Mouse (Mus musculus) midbrain, embryonic 12.5 days (tissue): ENCODE data around the gene Rnf26. TPM values are rescaled to one million over a fixed set of nuclear protein-coding genes. Genes with fewer than 3 reads are reported as not detected.

ENCODE experiments used
- ATAC-seq: fragments of 200-750 bp; cut with Nextera tagmentation; 2 replicates; pipeline ENCODE4 v1.8.0; 2017; ENCODE audit warnings: low read depth, moderate TSS enrichment, moderate library complexity; ENCODE audit not compliant: low FRiP score
- H3K27ac ChIP-seq: fragments of 300-500 bp; sonication (generic); replicated peaks from 2 replicates; pipeline ENCODE4 v1.5.1; 2016; ENCODE audit warnings: mild to moderate bottlenecking
- H3K27me3 ChIP-seq: fragments of 300-500 bp; sonication (generic); 2 replicates; pipeline ENCODE4 v1.6.1; 2016; ENCODE audit warnings: mild to moderate bottlenecking
- H3K36me3 ChIP-seq: fragments of 300-500 bp; sonication (generic); 2 replicates; pipeline ENCODE4 v1.6.1; 2016
- H3K4me1 ChIP-seq: fragments of 300-500 bp; sonication (generic); 2 replicates; pipeline ENCODE4 v1.6.1; 2016
- H3K4me2 ChIP-seq: fragments of 300-500 bp; sonication (generic); replicated peaks from 2 replicates; pipeline ENCODE4 v1.6.1; 2016; ENCODE audit warnings: mild to moderate bottlenecking, moderate library complexity
- H3K4me3 ChIP-seq: fragments of 300-500 bp; sonication (generic); 2 replicates; pipeline ENCODE4 v1.5.1; 2016; ENCODE audit warnings: mild to moderate bottlenecking
- H3K9ac ChIP-seq: fragments of 300-500 bp; sonication (generic); replicated peaks from 2 replicates; pipeline ENCODE4 v1.6.1; 2016; ENCODE audit warnings: mild to moderate bottlenecking, moderate library complexity
- H3K9me3 ChIP-seq: fragments of 300-500 bp; sonication (generic); 2 replicates; pipeline ENCODE4 v1.6.1; 2016; ENCODE audit warnings: mild to moderate bottlenecking
- WGBS: fragments of 180-500 bp; shearing (Covaris S2); methylation state at CpG from one replicate; pipeline ENCODE4 v1.1.7; 2016; 5-methylcytosine and 5-hydroxymethylcytosine counted together
- polyA plus RNA-seq: library from polyadenylated mRNA; unstranded; fragments of >200 nt; fragmentation: Nextera tagmentation; extraction: Ambion mirVana; gene quantifications from 2 replicates; pipeline ENCODE4 v1.2.1, GENCODE M21; 2016

Gene Rnf26
- polyA plus RNA-seq, 1 experiment from 2014 or later: 64.2 TPM

DNA sequence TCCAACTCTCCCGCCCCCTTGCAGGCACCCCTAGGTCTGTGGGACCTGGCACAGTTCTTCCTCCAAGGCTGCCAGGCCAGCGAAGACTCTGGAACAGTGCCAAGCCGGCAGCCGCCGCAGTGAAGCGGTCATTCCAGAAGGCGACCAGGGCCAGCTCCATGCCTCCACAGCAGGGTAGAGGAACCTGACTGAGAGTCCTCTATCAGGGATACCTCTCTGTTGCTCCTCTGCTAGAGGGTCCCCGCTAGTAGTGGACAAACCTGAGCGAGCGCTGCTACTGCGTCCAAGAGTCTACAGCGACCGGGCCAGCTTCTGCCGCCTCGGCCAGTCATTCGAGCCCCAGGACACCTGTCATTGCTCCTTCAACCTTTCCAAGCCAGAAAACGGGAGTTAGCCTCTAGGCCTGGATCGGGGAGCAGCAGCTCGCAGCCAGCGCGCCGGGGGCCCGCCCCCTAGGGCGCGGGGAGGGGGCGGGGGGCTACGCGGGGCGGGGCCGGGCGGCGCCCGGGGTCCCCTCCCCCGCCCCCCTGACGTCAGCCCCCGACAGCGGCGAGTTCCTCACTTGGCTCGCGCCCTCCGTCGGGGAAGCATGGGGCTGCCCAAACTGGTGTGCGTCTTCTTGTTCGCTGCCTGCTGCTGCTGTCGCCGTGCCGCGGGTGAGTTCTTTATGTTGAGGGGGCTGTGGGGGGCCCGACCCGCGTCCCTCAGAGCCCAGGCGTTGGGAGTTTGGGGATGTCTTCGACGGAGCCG, 21.0 kb upstream of the Rnf26 start, which contains the start of gene Mcam:
Gene Mcam, plus strand, starts transcription at position 369 of the 750 bp plus-strand sequence.
- ATAC-seq: 0 out of 2 replicates have a peak, but pooled peaks have one; percentile 12
- Histone ChIP-seq H3K4me3 (peak within 1 kb of the TSS; percentile 48), H3K9ac (peak within 1 kb of the TSS; percentile 57), H3K9me3 (no peaks in the 10 kb centered on the region), H3K4me2 (peak within 1 kb of the TSS; percentile 67), H3K36me3 (no peaks in the 10 kb centered on the region), H3K4me1 (peaks cover 58% of the 10 kb centered on the region), H3K27ac (no peak within 1 kb of the TSS), H3K27me3 (peaks cover 73% of the 10 kb centered on the region)
- 1% methylated on average over 40 of the region's 55 CpGs for WGBS

DNA sequence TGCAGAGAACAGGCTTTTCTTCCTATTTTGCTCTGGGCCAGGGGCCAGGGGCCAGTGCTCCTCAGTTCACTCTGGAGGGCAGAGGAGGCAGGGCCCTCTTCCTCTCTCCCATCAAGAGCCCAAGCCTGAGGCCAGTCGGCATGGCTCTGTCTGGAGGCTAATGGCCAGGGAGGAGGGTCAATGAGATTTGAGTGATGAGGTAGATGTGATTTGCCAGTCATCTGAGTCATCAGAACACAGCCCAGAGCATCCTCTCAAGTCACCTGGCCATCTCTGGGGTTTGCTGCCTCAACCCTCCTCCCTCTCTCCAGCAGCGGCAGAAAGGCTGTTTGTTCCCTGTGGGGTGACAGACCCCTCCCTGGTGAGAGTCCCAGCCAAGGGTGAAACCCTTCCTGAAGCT, 20.0 kb upstream of the Rnf26 start:
- Histone ChIP-seq H3K4me1 (peaks cover 58% of the 10 kb centered on the region), H3K4me2 (peak overlapping the region; percentile 67), H3K27me3 (peaks cover 81% of the 10 kb centered on the region), H3K4me3 (peak overlapping the region; percentile 48; the same call in 1 of the 2 replicates), H3K27ac (no peak overlapping the region), H3K36me3 (no peaks in the 10 kb centered on the region), H3K9ac (0 out of 2 replicates have a peak overlapping the region, but pooled peaks have one; percentile 6), H3K9me3 (no peaks in the 10 kb centered on the region)
- no peak for ATAC-seq
- WGBS: 30% methylated on average over 2 of the region's 2 CpGs

GRCm38 (mm10) chr9:44132200-44132599, 18.9 kb upstream of the Rnf26 start:
- no peak overlapping the region for H3K4me3 ChIP-seq
- 58% methylated on average over 5 of the region's 5 CpGs for WGBS
- H3K4me2 ChIP-seq: no peak overlapping the region
- H3K36me3 ChIP-seq: no peaks in the 10 kb centered on the region
- H3K27me3 ChIP-seq: peaks cover 81% of the 10 kb centered on the region
- ATAC-seq: no peak
- H3K9me3 ChIP-seq: no peaks in the 10 kb centered on the region
- H3K9ac ChIP-seq: no peak overlapping the region
- peaks cover 58% of the 10 kb centered on the region for H3K4me1 ChIP-seq
- no peak overlapping the region for H3K27ac ChIP-seq

DNA sequence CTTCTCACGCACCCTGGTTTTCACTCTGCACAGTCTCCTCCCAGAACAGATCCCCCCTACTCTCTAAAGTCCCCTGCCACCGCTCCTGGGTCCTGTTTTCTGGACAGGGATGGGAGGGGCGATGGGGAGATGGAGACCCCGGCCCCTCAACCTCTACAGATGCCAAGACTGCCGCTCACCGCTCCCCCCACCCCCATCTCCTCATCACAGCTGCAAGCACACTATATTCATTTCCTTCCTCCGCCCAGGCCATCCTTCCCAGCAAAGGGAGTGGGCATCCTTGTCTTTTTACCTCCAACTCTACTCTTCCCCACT, 17.9 kb upstream of the Rnf26 start:
- Histone ChIP-seq H3K36me3 (no peaks in the 10 kb centered on the region), H3K27ac (no peak overlapping the region), H3K4me3 (no peak overlapping the region), H3K27me3 (peaks cover 73% of the 10 kb centered on the region), H3K9ac (no peak overlapping the region), H3K9me3 (no peaks in the 10 kb centered on the region), H3K4me1 (peaks cover 57% of the 10 kb centered on the region), H3K4me2 (peak overlapping the region; percentile 66; the same call in 1 of the 2 replicates)
- no peak for ATAC-seq
- 30% methylated on average over 7 of the region's 7 CpGs for WGBS

DNA sequence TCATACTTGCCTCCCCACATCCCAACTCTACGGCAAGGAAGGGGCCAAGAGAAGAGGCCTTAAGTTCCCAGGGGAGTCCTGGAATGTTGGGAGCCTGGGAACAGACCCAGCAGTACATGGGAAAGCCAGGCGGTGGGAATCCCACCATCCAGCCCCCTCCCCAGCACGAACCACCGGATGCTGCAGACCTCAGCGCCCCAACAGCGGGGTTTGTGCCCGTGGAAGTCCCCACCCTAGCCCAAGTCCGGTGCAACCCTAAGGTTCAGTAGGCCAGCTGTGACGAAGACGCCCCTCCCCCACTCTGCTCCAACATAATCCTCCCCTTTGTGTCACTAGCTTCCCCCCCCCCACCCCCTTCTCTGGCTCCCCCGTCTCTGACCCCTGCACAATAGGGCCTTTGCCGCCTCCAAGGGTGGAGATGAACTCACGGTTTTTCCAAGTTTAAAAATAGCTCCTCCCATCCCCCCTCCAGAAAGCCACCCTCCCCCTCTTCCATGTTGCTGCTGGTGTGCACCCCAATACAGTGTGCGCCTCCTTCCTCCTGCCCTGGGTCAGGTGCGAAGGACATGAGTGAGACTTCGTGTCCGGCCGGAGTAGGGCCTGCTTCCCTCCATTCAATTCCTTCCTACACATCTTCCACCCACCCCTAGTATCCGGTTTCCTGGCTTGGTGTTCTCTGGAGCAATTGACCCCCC, 17.4 kb upstream of the Rnf26 start:
- peak overlapping the region; percentile 11; the same call in 1 of the 2 replicates for H3K27ac ChIP-seq
- ATAC-seq: peak; percentile 47; the same call in 1 of the 2 replicates
- peak overlapping the region; percentile 66 for H3K4me2 ChIP-seq
- 9% methylated on average over 19 of the region's 19 CpGs for WGBS
- peaks cover 68% of the 10 kb centered on the region for H3K27me3 ChIP-seq
- H3K4me3 ChIP-seq: peak overlapping the region; percentile 42; the same call in 1 of the 2 replicates
- peaks cover 52% of the 10 kb centered on the region for H3K4me1 ChIP-seq
- peak overlapping the region; percentile 62 for H3K9ac ChIP-seq
- no peaks in the 10 kb centered on the region for H3K36me3 ChIP-seq
- H3K9me3 ChIP-seq: no peaks in the 10 kb centered on the region

DNA sequence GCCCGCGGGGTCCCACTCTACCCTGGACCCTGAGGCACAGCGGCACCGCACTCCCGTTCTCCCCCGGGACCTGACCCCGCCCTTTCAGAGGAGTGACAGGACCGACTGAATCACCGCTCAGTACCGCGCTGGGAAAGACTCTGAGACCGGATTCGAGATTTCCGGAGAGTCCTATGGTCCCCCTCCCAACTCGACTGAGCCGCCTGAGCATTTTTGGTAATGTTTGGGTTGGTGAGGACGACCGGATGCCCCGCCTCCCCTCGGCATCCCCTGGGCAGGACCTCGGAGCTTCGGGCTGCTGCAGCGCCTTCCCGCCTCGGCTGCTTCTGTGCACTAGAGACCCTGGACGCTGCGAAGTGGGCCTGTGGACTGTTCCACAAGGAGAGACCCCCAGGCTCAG, 16.7 kb upstream of the Rnf26 start:
- peak; percentile 51 for ATAC-seq
- Histone ChIP-seq H3K4me2 (peak overlapping the region; percentile 66), H3K4me3 (peak overlapping the region; percentile 42), H3K36me3 (no peaks in the 10 kb centered on the region), H3K4me1 (peaks cover 46% of the 10 kb centered on the region), H3K27me3 (peaks cover 61% of the 10 kb centered on the region), H3K9ac (peak overlapping the region; percentile 62), H3K9me3 (no peaks in the 10 kb centered on the region), H3K27ac (0 out of 2 replicates have a peak overlapping the region, but pooled peaks have one; percentile 11)
- under 1% methylated on average over 27 of the region's 27 CpGs for WGBS

DNA sequence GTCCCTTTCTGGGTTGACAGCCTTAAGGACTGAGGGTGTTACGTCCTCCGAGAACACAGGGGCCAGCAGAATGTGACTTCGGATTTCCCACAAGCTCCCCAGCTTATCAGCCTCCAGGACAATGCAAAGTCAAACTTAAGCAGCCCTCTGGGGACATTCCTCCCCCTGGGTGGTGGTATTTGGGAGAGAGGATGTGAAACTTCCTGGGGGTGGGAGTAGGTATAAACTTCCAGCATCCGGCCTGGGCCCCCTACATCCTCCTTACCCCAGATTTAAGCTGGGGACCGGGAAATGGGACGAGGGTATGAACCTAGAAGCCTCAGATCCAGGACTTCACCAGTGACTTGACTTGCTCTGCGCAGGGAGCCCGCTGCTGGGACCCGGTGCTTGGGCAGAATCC, 16.3 kb upstream of the Rnf26 start:
- Histone ChIP-seq H3K9ac (peak overlapping the region; percentile 62), H3K27me3 (peaks cover 57% of the 10 kb centered on the region), H3K36me3 (no peaks in the 10 kb centered on the region), H3K27ac (0 out of 2 replicates have a peak overlapping the region, but pooled peaks have one; percentile 11), H3K4me3 (peak overlapping the region; percentile 42), H3K9me3 (no peaks in the 10 kb centered on the region), H3K4me2 (peak overlapping the region; percentile 66), H3K4me1 (peaks cover 41% of the 10 kb centered on the region)
- WGBS: 6% methylated on average over 9 of the region's 9 CpGs
- no peak for ATAC-seq

GRCm38 (mm10) chr9:44127351-44127801, 14.1 kb upstream of the Rnf26 start:
- H3K27ac ChIP-seq: no peak overlapping the region
- no peaks in the 10 kb centered on the region for H3K36me3 ChIP-seq
- no peak for ATAC-seq
- H3K9ac ChIP-seq: no peak overlapping the region
- H3K9me3 ChIP-seq: no peaks in the 10 kb centered on the region
- 39% methylated on average over 3 of the region's 3 CpGs for WGBS
- H3K4me2 ChIP-seq: no peak overlapping the region
- H3K27me3 ChIP-seq: peaks cover 35% of the 10 kb centered on the region
- no peak overlapping the region for H3K4me3 ChIP-seq
- peaks cover 25% of the 10 kb centered on the region for H3K4me1 ChIP-seq

DNA sequence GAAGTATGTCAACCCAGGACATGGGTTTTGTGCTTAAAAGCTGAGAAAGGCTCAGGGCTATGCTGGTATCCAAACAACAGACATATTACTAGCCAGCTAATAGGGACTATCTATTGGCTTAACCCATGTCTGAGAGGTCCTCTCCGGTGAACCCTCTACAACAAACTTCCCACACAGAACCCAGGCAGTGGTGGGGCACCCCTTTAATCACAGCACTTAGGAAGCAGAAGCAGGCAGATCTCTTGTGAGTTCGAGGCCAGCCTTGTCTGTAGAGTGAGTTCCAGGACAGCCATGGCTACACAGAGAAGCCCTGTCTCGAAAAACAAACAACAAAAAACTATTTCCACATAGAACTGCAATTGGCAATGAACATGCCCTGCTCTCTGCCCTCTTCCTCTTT, 13.4 kb upstream of the Rnf26 start:
- no peak overlapping the region for H3K9ac ChIP-seq
- peaks cover 25% of the 10 kb centered on the region for H3K4me1 ChIP-seq
- H3K9me3 ChIP-seq: no peaks in the 10 kb centered on the region
- WGBS: 89% methylated on average over 3 of the region's 3 CpGs
- H3K27ac ChIP-seq: no peak overlapping the region
- H3K36me3 ChIP-seq: no peaks in the 10 kb centered on the region
- H3K27me3 ChIP-seq: peaks cover 28% of the 10 kb centered on the region
- no peak overlapping the region for H3K4me2 ChIP-seq
- ATAC-seq: no peak
- no peak overlapping the region for H3K4me3 ChIP-seq

DNA sequence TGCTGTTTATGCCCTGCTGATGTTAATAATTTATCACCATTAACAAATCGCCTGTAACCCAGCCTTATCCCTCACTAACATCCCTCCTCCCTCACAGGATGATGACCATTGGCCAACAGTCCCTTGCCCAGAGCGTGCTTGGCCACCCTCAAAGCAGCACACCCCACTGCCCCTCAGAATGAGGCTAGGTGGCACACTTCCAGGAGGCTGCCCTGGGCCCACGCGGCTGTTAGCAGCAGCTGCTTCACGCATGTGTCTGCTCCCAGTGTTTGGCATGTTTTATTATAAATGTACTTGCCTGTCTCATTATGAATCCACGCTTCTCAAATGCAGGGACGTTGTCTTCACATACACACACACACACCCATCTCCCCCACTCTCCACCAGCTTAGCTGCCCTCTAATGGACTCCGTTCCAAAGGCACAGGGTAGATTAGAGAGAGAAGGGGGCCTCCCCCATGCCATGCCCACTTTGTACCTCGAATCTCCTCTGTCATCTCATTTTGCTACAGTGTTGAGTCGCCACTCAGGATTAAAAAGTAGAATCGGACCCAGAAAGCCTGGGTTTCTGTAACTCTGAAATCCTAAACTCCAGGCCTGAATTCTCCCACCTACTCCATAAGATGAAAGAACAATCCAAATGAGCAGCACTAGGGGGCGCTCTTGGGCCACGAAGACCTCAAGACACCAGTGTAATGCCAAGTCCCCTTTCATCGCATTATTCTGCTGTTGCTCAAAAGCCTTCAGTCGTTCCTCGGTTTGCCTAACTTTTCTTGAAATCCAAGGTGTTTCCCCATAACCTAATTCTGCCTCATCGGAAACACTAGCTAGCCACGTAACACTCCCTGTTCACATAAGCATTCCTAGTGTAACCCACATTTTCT, 12.5 kb upstream of the Rnf26 start:
- Histone ChIP-seq H3K4me2 (no peak overlapping the region), H3K4me1 (peaks cover 18% of the 10 kb centered on the region), H3K27ac (no peak overlapping the region), H3K4me3 (no peak overlapping the region), H3K9ac (no peak overlapping the region; the same call in 1 of the 2 replicates), H3K27me3 (peaks cover 19% of the 10 kb centered on the region), H3K9me3 (no peaks in the 10 kb centered on the region), H3K36me3 (no peaks in the 10 kb centered on the region)
- WGBS: 35% methylated on average over 18 of the region's 18 CpGs
- ATAC-seq: no peak

DNA sequence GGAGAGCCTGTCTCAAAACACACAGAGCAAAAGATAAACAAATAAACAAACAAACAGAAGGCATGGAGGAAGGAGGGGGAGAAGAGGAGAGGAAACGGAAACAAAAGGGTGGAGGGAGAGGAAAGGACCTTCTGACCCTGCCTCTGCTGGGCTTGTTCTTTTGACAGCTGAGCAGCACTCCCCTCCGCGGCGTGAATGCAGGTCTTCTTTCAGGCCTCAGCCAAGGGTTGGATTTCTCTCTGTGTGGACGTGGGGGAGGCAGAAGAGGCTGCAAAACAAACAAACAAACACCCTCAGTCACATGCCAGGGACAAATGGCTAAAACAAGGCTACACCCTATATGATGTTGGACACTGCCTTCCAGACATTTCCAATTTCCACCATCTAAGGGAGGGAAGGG, 11.7 kb upstream of the Rnf26 start:
- H3K27me3 ChIP-seq: peaks cover 15% of the 10 kb centered on the region
- WGBS: 53% methylated on average over 5 of the region's 5 CpGs

More for the DNA sequence above, 11.7 kb upstream of the Rnf26 start:
- peaks cover 10% of the 10 kb centered on the region for H3K4me1 ChIP-seq
- no peaks in the 10 kb centered on the region for H3K9me3 ChIP-seq
- H3K36me3 ChIP-seq: no peaks in the 10 kb centered on the region
- ATAC-seq: no peak
- no peak overlapping the region for H3K4me2 ChIP-seq
- no peak overlapping the region for H3K27ac ChIP-seq
- no peak overlapping the region for H3K9ac ChIP-seq
- no peak overlapping the region for H3K4me3 ChIP-seq
